Mouse (Mus musculus): Measurements from ENCODE around the gene Apobec1.
"Not testable (repeated sequence)": the region's sequence is repeated elsewhere in the genome, so short reads cannot be mapped to it uniquely, and the experiment has no call there.

Apobec1 gene

GRCm38 (mm10) chr6:122602242-122602991 lies at the start of gene Apobec1:
Apobec1 (minus strand) TSS chr6:122602444.
- no peak for DNase-seq (ENCODE audit: low read depth, low spot score)

DNA sequence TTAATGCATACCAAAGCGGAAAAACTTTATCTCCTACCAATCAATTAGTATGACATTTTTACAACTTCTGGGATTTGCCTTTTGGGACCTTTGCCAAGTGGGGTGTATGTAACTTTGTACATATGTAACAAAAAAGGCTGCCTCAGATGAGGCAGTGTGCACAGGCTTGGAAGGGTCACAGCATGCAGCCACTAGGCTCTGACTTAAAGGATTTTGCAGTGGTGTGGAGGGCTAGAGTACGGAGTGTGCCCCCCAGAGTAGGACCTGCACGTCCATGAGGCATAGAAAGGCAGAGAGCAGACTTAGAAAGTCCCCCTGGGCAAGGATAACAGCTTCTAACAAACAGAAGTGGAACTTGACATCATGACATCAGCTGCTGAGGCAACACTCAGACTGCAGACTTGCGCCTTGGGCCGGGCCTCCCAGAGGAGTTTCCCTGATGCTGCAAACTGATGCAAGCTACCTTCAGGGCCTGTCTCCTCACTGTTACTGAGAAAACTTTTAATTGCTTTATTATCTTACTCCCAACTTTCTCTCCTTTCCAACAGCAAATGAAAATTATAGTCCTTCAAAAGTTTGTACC lies 48.2 kb upstream of the Apobec1 start:
- DNase-seq (ENCODE audit: low read depth, low spot score) = no peak

DNA sequence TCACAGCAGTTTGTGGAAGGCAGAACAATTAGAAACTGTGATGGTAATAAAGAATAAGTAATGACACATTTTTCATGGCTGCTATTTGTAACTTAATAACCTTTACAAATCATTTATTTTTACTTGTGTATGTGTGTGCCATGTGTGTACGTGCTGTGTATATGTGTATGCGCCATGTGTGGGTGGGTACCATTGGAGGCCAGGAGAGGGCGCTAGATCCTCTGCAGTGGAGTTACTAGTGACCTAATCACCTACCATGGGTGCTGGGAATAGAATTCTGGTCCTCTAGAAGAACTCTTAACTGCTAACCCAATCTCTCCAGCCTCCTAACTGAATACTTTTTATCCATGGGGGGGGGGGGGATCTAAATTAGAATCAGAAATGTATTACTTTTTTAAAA lies 47.7 kb upstream of the Apobec1 start:
- no peak for DNase-seq (ENCODE audit: low read depth, low spot score)

- DNase-seq (ENCODE audit: low read depth, low spot score) = not testable (repeated sequence)
Observed at GRCm38 (mm10) chr6:122644196-122644595, 42.0 kb upstream of the Apobec1 start.

GRCm38 (mm10) chr6:122637566-122637965 lies 35.3 kb upstream of the Apobec1 start:
- not testable (repeated sequence) for DNase-seq (ENCODE audit: low read depth, low spot score)

DNA sequence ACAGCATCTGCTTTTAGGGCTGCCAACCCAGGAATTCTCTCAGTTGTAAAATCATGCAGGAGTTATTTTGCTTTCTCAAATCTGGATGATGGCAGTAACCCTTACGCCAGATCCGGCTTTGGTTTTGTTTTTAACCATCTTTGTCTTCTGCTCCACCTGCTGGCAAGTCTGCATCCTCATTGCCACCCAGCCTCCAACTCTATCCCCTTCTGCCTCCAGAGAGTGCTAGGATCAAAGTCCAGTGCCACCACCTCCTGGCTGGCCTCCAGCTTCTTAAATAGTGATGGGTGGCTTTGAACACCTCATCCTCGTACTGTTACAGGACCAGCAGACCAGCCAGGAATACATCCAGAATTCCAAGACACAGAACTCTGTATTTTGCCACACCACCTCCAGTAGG lies 34.4 kb upstream of the Apobec1 start:
- DNase-seq (ENCODE audit: low read depth, low spot score) = no peak

GRCm38 (mm10) chr6:122635315-122635714 lies 33.1 kb upstream of the Apobec1 start:
- no peak for DNase-seq (ENCODE audit: low read depth, low spot score)

- DNase-seq (ENCODE audit: low read depth, low spot score) = no peak
Observed at GRCm38 (mm10) chr6:122633411-122633810, 31.2 kb upstream of the Apobec1 start.

GRCm38 (mm10) chr6:122627469-122628108 lies 25.3 kb upstream of the Apobec1 start:
- no peak for DNase-seq (ENCODE audit: low read depth, low spot score)

GRCm38 (mm10) chr6:122626110-122626509 lies 23.9 kb upstream of the Apobec1 start, which contains the start of gene Dppa3:
Dppa3 (plus strand) TSS chr6:122626410.
- no peak for DNase-seq (ENCODE audit: low read depth, low spot score)

DNA sequence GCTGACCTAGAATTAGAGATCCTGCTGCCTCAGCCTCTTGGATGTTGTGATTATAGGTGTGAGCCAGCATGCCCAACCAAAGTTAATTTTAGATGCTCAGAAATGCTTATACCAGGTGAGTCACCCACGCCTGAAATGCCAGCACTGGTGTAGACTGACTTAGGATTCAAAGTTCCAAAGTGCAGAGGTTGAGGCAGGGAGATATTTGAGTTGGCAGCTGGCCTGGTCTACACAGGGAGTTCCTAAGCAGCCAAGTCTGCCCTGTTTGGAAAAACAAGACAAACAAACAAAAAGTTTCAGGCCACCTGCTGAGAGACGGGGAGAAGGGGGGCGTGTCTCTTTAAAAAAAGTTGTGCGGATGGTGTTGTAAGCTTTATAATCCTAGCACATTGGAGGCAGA lies 22.9 kb upstream of the Apobec1 start:
- DNase-seq (ENCODE audit: low read depth, low spot score) = no peak

GRCm38 (mm10) chr6:122624480-122624879 lies 22.2 kb upstream of the Apobec1 start:
- no peak for DNase-seq (ENCODE audit: low read depth, low spot score)

DNA sequence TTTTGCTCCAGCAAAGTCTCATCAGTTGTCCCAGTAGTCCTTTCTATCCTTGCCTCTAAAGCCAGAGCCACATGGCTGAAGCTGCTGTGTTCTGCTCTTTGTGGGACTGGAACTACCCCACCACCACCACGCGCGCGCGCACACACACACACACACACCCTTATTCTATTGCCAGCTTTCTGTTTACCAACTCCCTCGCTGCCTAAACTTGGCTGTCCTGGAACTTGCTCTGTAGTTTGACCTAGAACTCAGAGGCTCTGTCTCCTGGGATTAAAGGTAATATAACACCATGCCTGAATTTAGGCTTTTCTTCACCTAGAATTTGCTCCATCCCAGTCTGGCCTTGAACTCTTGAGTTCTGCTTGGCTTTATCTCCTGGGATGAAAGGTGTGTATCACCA lies 18.8 kb upstream of the Apobec1 start:
- no peak for DNase-seq (ENCODE audit: low read depth, low spot score)

- no peak for DNase-seq (ENCODE audit: low read depth, low spot score)
Observed at GRCm38 (mm10) chr6:122616022-122616421, 13.8 kb upstream of the Apobec1 start.

GRCm38 (mm10) chr6:122614047-122614446 lies 11.8 kb upstream of the Apobec1 start:
- DNase-seq (ENCODE audit: low read depth, low spot score) = no peak

DNA sequence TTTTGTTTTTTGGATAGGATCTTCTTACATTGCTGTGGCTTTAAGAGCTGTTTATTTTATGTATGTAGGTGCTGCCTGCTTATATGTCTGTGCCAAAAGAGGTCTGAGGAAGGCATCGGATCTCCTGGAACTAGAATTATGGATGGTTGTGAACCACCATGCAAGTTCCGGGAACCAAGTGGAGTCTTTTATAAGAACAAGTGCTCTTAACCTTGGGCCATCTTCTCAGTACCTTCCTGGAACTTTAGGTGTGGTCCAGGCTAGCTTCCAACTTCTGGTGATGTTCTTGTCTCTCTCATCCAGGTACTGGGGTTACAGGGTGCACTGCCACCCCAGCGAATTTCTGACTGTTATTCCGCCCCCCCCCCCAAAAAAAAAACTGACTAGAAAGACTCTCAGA lies 10.2 kb upstream of the Apobec1 start:
- no peak for DNase-seq (ENCODE audit: low read depth, low spot score)

GRCm38 (mm10) chr6:122609771-122610170 lies 7.5 kb upstream of the Apobec1 start, which contains the start of gene Gdf3:
Gdf3 (minus strand) TSS chr6:122610087.
- DNase-seq (ENCODE audit: low read depth, low spot score) = no peak

- no peak for DNase-seq (ENCODE audit: low read depth, low spot score)
Observed at GRCm38 (mm10) chr6:122609377-122609728, 7.1 kb upstream of the Apobec1 start.

GRCm38 (mm10) chr6:122608434-122609376 lies 6.5 kb upstream of the Apobec1 start:
- no peak for DNase-seq (ENCODE audit: low read depth, low spot score)

GRCm38 (mm10) chr6:122607700-122608099 lies 5.5 kb upstream of the Apobec1 start:
- no peak for DNase-seq (ENCODE audit: low read depth, low spot score)

DNA sequence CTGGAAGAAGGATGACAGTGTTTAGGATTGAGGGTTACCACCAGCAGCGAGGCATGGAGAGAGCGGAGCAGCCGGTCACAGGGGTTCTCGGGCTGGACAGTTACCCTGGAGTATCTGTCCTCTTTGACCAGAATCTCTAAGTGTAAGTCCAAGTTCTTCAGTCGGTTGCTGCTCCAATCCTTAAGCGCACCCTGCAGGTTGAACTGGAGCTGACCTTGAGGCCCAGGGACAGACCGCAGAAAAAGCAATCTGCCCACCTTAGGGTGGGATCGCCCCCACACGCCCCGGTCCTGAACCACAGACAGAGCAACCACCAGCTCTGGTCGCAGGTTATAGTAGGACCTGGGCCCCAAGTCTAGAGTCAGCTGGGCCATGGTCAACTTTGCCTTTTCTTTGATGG lies 4.4 kb upstream of the Apobec1 start:
- DNase-seq (ENCODE audit: low read depth, low spot score) = no peak

GRCm38 (mm10) chr6:122605483-122605882 lies 3.2 kb upstream of the Apobec1 start:
- DNase-seq (ENCODE audit: low read depth, low spot score) = no peak
